Mouse (Mus musculus) spleen, postnatal 14 days (tissue): ENCODE results near the gene Ppfibp1.

Experiments
- DNase-seq, 2 experiments: peaks; one replicate each; pipeline ENCODE4 v3.0.0; 2021 to 2022; ENCODE audit warnings: low spot score in 2 of 2

Ppfibp1 gene

DNA sequence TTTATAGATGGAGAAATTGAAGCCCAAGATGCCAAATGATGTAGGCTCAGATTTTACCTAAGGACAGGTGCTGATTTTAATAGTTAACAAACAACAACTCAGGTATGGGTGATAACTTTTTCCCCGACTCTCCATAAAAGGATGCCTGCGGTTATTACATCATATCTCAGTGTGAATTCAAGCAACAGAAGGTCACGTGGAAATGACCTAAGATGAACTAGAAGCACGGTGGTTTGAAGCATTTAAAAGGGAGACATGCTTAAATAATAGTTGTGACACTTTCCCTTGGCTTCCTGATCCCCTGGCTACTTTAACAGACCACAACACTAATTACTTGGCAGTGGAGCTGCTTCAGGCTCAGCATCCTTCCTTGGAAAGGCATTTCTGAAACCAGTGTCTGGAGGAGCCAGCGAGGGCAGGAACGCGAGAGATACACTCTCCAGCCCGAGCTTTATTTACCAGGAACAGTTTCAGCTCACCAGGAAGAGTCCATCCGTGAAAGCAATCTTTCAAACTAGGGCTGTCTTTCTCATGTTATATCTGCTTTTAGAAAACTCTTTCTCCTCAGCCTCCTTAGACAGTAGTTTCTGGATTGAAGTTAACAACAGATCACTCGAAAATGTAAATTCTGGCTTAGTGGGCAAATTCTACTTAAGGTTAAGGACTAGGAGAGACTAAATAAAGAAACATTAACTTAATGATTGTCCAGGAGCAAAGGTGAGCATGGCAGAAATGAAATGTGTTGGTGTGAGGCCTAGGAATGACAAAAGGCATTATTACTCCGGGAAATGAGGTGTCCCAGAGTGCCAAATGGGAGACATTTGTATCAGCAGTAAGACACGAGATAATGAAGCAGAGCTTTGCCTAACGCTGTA is 6.2 kb upstream of the Ppfibp1 start:
- DNase-seq, result no peak

DNA sequence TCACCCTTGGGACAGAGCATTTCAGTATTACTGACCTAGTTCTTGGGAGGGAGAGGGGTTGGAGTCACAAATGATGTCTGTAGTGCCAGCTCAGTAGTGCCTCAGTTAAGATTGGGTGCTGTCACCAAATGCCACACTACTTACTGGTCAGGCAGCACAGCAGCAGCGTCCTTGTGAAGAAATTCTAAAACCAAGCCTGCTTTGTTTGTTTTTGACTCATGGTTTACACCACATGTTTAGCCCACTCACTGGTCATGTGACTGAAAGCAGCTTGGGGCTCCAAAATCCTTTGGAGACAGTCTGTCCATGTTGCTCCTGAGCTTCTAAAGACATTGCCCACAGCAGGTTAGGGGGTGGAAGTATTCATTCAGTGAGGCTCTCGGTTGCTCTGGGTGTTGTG is 4.9 kb upstream of the Ppfibp1 start:
- no peak for DNase-seq

DNA sequence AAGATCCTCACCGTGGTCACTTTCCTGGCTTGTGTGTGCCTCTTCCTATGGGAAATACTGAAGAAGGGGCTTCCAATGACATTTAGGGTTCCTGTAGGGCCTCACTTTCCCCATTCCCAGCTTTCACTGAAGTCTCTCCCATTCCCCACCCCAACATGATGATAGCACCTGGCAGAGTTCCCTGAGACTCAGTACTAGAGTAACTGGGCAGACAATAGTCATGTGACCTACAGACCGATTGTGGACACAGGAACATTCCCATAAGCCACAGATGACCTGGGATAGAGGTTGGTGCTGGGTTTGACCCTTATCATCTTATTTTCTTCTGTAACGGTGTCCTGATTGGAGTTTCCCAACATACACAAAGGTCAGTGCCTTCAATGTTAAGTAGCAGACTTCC is 4.1 kb upstream of the Ppfibp1 start:
- DNase-seq, result no peak

DNA sequence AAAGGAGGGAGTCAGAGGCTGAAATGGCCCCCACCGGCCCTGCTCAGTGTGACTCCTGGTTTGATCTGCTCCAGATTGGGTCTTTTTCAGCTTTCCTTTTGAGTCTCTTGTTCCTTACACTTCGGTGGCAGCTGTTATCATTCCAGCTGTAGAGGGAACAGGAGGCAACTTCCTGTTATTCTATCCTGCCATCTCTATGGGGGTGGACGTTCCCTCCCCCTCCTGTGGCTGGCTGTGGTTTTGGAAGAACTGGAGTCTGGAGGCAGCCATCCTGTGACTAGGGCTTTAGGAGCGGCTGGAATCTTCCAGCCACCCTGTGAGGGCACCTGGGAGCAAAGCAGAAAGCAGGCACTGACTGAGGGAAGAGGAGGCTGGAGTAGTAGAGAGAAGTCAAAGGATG is 3.4 kb upstream of the Ppfibp1 start:
- no peak for DNase-seq

DNA sequence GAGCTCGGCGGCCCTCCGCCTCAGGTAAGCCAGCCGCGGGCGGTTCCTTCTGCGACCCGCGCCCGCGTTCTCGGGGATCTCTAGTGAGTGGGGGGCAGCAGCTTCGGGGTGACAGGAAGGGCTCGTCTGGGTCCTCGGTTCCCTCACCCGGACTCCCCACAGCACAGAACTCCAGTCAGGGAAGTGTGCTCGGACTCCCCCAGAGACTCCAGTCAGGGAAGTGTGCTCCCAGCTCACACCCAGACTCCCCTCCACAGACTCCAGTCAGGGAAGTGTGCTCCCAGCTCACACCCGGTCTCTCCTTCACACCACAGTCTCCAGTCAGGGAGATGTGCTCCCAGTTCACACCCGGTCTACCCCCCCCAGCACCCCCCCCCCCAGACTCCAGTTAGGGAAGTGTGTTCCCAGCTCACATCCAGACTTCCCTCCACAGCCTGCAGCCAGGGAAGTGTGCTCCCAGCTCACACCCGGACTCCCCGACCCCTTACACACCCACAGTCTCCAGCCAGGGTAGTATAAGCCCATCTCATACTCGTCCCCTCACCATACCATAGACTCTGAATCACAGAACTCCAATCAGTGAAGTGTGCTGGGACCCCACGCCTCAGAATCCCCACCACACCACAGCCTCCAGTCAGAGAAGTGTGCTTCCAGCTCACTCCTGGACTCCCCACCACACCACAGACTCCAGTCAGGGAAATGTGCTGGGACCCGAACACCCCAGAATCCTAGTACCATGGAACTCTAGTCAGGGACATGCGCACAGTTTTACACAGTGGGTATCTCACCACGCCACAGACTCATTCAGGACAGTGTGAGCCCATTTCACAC is 588 bp downstream of the Ppfibp1 start:
- no peak for DNase-seq

DNA sequence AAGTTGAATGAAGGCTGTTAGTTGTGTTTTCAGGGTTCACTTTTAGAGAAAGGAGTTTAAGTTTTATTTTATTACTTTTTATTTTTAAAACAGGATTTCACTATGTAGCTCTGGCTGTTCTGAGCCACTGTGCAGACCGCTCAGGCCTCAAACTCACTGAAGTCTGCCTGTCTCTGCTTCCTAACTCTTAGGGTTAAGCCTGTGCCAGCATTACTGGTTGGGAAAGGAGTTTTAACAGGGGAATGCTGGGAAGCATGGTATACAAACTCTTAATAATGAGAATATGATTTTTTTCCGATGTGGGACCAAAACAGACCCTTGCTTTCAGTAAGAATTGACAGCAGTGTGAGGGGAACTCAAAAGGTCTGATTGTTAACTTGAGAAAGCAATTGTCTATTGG is 1.9 kb downstream of the Ppfibp1 start:
- DNase-seq, result no peak

DNA sequence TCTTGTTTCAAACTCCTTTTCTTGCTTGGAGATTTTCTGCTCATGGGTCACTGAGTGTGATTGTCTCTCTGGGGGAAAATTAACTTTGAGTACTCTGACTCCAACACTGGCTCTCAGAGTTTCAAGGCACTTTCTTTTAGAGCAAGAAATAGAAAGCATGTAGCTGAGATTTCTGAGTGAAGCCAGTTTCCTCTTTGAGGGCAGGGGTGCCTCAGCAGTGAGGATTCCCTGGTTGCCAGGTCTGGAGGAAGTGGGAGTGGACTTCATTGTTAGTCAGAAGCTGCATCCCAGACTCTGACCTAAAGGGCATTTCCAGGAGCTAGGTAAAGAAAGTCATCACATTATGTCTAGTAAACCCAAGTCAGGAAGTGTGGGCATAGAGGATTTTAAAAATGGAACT is 2.3 kb downstream of the Ppfibp1 start:
- DNase-seq, result no peak

DNA sequence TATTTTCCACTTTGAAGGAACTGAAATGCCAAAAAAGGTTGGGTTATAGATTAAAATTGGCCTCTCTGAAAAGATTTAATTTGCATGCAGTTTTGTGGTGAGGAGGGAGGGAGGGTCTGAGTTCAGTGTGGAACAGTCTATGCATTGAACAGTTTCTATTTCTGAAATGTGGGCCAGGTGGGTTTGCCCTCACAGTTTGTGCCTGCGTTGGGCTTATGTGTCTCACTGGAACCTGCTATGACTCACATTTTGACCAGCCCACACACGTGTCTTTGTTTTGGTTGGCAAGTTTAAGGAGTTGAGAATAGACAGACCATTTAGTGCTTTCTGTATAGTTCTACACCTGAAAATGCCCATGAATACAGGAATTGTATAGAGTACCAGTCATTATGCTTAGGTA is 5.6 kb downstream of the Ppfibp1 start:
- no peak for DNase-seq

DNA sequence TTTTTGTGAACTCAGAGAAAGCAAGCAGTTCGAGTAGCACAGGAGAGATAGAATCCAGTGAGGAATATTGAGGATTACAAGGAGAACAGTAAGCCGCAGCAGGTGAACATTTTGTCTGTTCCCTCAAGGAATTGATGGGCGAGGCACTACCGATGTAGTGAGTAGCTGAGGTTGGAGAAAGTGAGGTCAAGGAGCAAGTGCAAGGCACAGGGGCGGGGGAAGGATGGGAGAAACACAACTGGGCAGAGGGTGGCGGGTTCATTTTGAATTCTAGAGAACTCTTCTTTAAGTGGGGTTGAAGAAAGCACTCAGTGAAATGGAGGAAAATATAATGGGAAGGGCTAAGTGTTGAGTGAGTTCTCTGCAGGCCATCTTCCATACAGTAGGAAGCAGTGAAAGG is 10.4 kb downstream of the Ppfibp1 start:
- no peak for DNase-seq

DNA sequence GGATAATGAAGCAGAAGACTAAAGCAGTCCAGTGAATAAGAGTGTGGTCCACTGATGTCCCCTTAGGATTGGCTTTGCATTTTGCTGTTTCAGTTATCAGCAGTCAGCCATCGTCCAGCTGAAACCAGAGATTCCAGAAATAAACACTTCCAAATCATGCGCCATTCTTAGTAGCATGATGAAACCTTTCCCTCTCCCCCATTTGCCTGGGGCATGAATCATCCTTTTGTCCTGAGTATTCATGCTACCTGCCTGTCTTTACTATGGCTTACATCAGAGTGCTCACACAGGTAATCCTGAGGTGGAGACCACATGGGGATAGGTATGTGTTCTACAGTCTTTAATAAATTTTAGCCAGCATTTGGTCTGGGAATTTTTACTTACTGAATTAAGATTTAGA is 11.4 kb downstream of the Ppfibp1 start:
- DNase-seq, result no peak

DNA sequence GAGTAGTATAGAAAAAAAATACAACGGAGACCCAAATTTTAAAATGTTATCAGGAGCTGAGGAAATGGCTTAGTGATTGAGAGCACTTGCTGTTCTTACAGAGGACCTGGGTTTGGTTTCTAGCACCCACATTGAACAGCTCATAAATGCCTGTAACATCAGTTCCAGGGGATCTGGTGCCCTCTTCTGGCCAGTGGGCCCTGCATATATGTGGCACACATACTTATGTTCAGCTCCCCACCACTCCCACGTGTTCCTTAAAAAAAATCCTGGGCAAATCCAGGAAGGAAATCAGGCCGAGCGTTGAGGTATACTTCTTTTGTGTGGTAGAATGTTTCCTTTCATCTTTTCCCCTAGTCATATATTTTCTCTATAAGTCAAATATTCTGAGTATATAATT is 13.6 kb downstream of the Ppfibp1 start:
- no peak for DNase-seq

DNA sequence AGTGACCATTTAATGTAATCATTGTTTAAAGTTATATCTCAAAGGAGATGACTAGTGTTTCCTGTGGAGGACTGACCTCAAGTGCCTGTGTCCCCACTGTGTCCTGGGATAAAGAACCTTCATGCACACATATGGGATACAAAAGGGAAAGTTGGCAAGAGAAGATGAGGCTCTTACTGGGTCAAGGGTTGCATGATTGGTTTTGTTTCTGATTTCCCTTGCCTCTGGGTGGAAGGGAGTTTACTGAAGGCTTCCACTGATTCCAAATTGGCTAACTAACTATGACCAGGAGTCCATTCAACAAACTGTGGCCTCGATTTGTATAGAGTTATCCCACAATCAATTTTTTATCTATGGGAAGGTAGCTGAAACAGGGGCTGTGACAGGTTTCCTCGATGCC is 15.3 kb downstream of the Ppfibp1 start:
- no peak for DNase-seq

DNA sequence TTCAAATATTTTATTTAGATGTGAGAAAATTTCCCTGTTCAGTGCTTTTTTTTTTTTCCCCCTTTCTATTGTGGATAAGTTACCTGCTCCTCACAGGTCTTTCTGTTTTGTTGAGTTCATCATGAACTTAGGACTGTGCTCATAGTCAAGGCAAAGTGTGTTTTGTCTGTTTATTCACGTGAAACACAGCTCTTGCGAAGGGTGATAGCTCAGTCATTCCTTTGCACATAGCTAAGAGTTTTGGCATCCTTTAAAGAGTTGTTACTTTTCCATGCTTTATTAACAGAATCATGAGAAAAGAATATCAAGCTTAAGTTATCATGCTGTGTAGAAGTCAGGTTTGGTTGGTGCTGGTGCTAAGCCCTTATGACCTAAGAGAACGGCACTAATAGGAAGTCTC is 16.4 kb downstream of the Ppfibp1 start:
- no peak for DNase-seq

DNA sequence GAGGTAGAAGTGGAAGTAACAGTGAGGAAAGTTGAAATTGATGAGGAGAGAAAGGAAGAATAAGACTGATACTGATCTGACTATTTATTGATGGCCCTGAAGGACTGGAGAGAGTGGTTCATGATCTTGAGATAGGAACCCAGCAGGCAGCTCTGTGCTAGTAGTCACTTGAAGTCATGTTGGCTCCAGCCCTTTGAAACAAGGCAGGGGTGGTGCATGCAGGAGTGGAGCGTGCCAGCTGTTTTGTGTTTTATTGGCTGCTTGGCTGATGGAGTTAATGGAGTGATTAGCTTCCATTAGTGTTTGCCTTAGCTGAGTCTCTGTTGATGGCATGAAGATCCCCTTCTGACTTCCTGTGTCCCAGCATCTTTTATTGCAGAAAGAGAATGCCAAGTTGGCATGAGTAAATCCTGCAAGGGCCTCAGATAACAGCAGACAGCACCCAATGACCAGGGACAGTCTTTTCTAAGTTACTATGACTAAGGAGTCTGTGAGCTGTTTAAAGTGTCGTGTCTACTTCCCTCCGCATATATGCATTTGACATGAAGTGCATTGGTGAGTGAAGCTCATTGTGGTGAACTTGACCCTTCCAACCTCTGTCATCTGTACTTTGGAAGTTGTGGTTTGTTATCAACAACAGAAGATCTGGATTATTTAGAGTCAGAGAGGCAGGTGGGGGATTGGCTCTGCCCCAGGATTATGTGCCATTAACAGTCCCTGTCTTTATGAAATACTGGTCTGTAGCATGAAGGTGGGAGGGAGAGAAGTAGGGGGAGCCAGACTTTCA is 17.9 kb downstream of the Ppfibp1 start:
- no peak for DNase-seq

DNA sequence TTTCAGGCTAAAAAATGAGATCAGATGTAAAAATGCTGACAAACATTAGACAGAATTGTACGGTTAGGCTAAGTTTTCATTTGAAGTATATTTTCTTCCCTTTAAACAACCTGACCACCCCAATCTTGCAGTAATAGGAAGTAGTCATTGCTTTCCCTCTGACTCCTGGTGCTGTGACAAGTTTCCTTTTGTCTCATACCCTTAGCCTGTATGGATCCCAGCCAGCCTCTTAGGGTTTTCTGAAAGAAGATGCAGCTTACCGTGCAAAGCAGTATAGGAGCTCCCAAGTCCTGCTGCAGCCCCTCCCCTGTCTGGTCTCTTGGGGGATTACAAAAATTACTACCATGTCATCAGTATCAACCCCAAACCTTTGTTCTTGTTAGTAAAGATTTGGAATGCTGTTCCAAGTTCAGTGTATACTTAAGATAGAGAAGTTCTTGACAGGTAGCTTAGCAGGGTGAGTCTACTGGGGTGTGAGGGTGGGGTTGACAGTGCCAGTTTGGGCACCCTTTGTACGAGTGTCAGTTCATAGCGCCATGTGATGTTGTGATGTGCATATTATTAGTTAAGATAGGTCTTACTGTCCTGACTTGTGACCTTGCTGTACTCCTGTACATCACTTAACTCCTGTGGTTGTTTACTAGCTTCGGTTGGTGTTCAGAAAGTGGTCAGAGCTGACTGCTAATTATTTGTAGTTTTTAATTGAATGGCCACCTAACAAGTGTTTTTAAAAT is 18.9 kb downstream of the Ppfibp1 start:
- DNase-seq, result no peak

DNA sequence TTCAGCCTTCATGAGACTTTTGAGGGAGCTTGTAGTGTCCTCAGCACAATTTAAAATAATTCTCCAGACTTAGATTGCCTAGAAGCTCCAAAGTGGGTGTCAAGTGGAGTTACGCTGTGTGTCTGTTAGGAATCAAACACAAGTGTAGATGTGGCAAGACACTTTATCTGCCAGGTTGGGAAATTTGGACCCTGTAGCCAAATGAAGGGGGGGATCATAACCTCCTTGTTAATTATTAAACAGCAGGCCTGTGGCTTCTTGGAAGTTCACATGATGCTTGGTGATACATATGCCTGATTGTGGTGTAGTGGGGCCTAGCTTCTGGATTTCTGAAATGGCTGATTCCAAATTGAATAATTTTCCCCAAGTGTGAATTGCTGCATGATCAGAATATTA is 19.5 kb downstream of the Ppfibp1 start:
- no peak for DNase-seq

DNA sequence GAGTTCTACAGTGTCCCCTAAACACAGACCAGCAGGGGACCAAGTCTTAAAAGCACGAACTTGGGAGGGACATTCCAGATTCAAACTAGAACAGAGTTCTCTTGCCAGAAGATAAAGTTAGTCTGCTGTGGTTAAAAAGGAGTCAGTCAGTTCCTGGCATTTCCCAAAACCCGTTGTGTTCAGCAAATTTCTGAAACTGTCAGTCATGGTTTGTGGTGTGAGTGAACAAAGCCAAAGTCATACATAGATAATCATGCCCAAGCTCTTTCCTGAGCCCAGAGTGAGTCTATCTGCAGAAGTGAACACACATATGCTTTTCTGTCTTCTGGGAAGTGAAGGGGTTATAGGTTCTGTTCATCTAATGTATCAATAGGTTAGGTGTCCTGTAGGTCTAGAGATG is 20.5 kb downstream of the Ppfibp1 start:
- DNase-seq, result no peak

DNA sequence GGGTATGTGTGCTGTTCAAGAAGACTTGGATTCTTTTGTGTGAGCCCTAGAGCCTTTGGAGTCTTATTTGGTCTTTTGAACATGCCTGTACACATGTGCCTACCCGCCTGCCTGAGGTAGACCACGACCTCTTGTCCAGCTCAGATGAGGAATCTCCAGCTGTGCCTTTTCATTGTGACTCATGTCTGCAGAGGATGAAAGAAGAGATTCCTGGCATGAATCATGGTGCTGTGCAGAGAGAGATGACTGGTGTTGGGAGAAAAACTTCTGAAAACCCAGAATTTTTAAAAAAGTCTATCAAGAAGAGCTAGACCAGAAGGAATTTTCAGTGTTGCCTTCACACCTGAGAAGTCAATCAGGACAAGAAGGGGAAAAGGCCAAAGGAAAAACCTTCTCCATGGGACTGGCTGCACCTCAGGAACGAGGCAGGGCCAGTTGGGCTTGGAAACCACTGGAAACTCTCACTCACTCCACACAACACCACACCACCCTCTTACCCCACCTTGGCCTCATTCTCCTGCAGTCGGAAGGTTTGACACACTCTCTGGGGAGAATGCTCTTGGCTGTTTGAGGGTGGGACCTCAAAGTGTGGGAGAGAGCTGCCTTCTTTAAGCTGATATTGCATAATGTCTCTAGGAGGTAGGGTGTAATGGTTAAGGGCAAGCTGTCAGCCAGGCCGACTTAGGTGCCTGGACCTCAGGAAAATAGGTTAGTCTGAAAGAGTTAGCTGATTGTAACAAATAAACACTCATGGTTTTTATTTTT is 21.6 kb downstream of the Ppfibp1 start:
- no peak for DNase-seq

DNA sequence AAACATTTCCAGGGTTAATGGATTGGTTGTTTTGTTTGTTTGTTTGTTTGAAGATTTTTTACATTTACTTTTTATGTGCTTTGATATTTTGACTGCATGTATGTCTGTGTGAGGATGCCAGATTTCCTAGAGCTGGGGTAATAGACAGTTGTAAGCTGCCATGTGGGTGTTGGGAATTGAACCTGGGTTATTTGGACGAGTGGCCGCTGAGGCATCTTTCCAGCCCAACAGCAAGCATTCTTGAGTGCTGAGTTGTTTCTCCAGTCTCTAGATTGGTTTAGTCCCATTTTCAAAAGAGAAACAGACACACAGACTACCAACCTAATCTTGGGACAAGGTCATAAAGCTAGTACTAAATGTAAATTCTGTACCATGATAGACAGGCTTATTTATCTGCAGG is 22.5 kb downstream of the Ppfibp1 start:
- no peak for DNase-seq

DNA sequence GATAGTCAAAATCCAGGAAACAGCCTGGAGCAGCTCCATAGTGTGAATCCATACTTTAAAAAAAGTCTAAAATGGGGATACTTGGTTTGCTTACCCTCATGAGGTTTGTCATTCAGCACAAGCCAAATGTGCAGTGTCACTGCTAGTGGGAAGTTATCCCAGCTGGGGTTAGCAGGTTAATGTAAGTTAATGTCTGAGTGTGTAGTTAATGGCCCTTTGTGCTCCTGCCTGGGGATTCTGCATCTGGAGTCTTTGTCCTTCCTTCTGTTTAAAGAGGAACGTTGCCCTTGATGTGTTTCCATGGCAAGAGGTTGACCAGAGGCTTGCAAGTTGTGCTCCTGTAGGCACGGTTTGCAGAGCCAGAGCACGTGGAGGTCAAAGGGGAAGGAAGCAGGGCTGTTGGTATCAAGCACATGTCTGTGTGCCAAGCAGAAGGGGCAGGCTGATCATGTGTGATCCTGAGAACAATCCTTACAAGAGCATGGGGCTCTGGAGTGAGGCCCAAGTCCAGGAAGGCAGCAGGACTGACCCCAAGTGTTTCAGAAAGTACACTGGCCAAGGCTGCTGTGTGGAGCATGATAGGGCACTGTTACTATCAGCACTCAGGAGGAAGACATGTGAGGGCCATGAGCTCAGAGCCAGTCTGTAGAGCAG is 24.7 kb downstream of the Ppfibp1 start:
- no peak for DNase-seq
